Mouse (Mus musculus) heart, postnatal 36 days (tissue): Measurements from ENCODE around the gene Prr12. TPM values are rescaled to one million over a fixed set of nuclear protein-coding genes. Genes with fewer than 3 reads are reported as not detected.

Experiments
- DNase-seq, 2 experiments: peaks; one replicate each; pipeline ENCODE4 v3.0.0; 2021 to 2022
- intact Hi-C: fragments of 180-260 bp; cut with DNase I; formaldehyde crosslinking; loops from one replicate; pipeline ENCODE4 v1.15.1; 2025
- total RNA-seq, 2 experiments: library from RNA; stranded (reverse); gene quantifications; 2 replicates each; pipeline ENCODE4 v1.2.3; 2021

The Prr12 gene
- total RNA-seq, 2 experiments from 2014 or later: 23.4 to 29.4 TPM

DNA sequence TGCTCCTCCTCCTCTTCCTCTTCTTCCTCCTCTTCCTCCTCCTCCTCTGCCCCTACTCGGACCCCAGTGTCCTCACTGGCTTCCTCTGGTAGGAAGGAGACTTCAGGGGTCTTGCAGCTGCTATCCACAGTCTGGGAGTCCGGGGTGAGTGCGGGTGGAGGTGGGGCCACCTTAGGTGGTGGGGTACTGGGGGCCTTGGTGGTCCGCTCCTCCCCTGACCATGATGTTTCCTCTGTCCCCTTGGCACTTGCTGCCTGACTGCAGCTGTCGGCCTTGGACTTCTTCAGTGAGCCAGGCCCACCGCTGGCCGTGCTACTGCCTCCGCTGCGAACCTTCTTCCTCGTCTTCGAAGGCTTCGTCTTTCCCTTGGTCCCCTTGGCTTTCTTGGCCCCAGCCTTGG, 46.2 kb downstream of the Prr12 start:
- no peak for DNase-seq
- intact Hi-C loops: no loop called here

DNA sequence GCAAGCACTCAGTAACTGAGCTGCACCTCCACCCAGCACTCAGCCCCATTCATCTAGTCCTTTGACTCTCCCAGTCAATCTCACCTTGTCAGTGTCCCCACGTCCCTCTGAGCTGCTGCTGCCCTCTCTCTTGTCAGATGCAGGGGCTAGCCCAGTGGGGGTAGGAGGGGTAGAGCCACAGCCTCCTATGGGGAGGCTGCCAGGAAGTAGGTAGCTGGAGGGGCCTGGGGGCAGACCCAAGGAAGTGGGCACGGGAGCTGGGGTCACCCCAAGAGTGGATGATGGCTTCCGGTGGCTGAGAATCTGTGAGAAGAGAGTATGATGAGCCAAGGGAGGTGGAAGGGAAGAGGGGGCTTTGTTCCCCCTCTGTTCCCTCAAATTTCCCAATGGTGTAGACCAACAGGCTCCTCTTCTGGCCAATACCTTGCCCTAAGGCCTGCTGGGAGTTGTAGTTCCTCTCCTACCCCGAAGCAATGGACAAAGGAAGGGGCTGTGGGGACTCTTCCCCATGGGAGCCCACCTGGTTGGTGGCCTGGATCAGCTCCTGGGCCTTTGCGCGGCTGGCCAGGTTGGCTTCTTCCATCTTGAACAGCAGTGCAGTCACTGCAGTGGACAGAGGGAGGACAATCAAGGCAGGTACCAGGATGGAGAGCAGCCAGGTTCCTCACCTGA, 47.2 kb downstream of the Prr12 start:
- no peak for DNase-seq
- intact Hi-C loops: no loop called here

DNA sequence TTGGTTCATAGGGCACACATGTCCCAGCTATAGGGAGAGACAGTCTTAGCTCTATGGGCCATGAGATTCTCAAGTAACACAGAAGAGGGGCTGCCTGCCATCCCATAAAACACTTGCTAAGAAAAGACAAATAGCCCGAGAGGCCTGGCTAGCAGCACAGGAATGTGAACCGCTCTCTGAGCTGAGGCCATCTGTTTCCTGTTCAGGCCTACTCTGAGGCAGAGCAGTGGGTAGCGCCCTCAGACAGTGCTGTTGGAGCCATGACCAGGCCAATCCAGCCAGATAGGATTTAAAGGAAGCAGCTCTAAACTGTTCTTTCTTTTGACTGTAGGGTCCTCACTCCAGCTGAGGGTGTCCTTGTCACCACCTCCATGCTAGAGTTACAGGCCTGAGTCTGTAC, 48.1 kb downstream of the Prr12 start:
- intact Hi-C loops: no loop called here
- no peak for DNase-seq

DNA sequence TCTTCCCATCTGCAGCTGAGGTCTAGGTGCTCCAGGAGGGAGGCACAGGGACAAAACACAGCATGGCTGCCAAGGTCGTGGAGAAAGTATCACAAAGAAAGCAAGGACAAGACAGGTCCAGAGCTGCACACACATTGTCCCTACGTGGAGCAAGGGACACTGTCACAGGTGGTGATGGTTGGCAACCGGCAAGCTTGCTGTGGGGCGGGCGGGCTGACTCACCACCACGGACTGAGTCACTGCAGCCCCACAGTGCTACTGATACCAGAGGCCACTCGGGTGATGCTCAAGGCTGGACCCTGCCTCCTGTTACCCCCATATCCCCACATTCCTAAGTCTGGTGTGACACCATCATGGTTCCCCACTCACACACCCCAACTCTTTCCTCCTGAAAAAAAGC, 50.2 kb downstream of the Prr12 start:
- intact Hi-C loops: no loop called here
- DNase-seq: no peak

DNA sequence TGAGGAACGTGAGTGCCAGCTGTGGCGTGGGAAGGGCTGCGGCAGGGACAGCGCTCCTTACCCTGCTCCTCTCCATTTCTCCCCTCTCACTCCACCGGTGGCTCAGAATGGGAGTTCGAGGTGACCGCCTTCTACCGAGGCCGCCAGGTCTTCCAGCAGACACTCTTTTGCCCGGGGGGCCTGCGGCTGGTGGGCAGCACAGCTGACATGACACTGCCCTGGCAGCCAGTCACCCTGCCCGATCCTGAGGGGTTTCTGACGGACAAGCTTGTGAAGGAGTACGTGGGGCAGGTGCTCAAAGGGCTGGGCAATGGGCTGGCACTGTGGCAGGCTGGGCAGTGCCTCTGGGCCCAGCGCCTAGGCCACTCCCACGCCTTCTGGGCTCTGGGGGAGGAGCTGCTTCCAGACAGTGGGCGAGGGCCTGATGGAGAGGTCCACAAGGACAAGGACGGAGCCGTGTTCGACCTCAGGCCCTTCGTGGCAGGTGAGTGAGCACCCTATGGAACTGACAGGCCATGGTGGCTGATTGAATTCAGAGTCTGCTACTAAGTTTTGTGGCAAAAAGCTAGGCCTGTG, 52.1 kb downstream of the Prr12 start:
- intact Hi-C loops: no loop called here
- no peak for DNase-seq

DNA sequence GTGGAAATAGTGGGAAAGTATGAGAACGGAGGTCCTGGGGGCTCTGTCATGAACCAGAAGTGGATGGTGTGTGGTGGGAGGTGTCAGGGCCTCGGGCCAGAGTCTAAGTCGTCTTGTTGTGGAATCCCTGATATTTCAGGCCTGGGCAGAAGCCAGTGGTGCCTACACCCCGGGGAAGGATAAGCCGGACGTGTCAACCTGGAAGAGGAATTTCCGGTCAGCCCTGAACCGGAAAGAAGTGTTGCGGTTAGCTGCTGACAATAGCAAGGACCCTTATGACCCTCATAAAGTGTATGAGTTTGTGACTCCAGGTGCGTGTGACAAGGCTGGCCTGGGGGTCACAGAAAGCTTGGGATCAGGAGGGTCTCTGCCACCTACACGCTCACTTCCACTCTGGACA, 52.9 kb downstream of the Prr12 start:
- DNase-seq: no peak
- intact Hi-C loops: no loop called here

DNA sequence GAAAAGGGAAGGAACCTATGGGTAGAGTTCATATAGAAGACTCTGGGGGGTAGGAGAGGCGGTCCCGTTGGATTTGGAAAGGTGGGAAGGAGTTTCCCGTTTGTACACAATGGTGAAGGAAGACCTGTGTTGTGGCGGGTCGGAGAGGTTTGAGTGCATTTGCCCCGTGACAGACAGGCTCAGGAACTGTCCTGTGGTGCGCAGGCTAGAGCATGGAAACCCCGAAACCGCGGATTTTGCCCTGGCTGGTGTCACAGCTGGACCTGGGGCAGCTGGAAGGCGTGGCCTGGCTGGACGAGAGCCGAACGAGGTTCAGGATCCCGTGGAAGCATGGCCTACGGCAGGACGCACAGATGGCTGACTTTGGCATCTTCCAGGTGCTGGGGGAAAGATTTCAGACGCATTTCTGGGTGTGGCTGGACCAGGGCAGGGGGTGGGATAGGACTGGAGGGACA, 54.2 kb downstream of the Prr12 start, which contains the start of gene Bcl2l12:
Gene Bcl2l12 (minus strand): TSS at position 212 of the 455 bp plus-strand sequence.
- intact Hi-C loops: loop anchor here (1.0 kb wide), 1 partner anchor 17 kb away; no protein-coding TSS in a partner anchor

DNA sequence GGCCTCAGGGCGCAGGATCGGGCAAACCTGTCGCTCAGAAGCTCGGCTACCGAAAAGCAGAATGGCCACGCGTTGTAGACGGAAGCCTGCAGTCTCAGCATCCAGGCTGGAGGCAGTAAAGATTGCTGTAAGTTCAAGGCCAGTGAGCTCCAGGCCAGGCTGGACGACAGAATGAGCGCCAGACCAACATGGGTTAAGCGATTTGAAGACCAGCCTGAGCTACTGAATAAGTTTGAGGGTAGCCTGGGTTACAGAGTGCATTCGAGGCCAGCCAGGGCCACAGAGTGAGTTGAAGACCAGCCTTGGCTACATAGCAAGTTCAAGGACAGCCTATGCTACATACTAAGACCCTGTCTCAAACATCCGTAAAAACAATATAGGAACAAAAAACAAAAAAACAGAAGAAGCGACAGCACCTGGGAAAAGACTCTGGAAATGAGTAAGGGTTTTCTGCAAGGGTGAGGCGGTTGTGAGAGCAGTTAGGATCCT, 54.7 kb downstream of the Prr12 start:
- intact Hi-C loops: loop anchor here (1.0 kb wide), 1 partner anchor 17 kb away; no protein-coding TSS in a partner anchor
- no peak for DNase-seq

More for the DNA sequence above, 54.2 kb downstream of the Prr12 start, which contains the start of gene Bcl2l12:
- DNase-seq: peak; percentile 56 to 61

DNA sequence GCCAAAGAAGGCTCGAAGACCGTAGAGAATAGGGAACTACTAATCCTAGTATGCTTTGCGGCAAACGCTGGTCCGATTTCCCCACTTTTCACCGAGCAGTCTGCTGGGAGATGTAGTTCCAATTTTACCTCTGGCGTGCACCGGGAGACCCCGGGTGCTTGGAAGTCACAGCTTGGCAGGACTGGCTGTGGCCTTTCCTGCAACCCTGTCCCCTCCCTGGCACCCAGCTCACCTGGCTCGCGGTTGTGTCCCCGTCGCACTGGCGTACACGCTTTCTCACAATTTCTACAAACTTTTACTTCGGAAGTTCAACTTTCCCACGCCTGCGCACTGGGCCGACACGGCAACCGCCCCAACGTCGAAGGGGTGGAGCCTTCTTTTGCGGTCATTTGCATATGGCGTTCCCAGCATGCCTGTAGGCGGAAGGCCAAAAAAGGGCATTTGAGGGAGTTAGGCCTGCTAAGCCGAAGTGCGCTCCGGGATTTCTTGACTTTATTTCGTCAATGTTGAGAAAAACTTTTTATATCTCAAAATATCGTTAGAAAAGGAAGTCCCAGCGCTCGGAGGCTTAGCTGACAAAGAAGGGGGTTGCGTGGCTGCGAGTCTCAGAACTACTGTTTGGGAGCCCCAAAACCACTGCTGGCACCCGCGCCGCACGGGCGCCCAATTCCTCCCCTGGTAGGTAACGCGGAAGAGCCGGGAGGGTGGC, 55.3 kb downstream of the Prr12 start, which contains the start of gene Irf3:
Gene Irf3 (plus strand): TSS at position 418 of the 709 bp plus-strand sequence.
- DNase-seq: peak; percentile 96 to 98
- intact Hi-C loops: no loop called here

DNA sequence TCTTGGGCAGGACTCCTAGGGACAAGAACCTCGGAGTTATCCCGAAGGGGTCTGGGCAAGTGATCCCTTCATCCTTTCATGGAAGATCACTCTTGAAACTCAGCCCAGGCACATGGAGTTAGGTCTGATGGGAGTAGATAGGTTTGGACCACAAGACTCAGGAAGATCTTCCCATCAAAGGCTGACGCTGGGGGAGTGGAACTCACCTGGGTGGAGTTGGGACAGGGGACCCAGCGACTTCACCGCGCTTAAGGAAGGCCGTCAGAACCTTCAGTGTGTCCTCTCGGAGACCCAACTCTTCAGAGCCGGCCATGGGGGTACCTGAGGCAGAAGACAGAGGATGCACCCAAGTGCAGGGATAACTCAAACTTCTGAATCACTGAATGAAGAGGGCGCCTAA, 56.0 kb downstream of the Prr12 start:
- intact Hi-C loops: no loop called here
- no peak for DNase-seq

DNA sequence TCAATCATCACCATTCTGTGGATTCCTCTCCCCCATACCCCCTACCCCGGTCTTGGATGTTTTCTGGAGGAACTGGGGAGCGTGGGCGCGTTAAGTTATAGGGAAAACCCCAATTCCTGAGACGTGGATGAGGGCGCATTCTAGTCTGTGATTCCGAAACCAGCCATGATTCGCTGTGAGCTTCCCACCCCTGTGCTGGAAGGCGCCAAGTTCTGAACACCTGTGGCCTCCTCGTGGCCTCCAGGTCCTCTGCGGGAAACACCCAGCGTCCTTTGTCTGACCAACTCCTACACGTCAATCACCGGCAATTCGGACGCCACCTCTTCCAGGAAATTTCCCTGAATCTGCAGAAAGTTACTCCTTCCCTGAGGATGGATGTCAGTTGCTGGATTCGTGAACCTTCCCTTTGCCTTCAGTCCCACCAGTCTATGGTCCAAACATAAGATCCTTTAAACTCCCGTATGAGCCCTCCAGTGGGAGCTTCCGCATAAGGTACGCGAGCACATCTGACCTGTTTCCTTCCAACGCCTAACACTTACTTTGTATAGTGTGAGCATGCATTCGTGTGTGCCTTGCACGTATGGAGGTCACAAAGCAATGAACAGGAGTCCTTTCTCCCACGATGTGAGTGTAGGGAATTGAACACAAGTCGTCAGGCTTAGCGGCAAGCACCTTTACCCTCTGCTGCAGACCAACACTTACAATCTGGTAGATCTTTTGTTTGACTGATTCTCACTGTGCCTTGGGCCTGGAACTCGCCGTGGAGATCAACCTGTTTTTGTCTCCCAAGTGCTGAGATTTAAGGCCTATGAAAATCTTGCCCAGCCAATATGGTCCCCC, 65.6 kb downstream of the Prr12 start:
- intact Hi-C loops: no loop called here
- no peak for DNase-seq

DNA sequence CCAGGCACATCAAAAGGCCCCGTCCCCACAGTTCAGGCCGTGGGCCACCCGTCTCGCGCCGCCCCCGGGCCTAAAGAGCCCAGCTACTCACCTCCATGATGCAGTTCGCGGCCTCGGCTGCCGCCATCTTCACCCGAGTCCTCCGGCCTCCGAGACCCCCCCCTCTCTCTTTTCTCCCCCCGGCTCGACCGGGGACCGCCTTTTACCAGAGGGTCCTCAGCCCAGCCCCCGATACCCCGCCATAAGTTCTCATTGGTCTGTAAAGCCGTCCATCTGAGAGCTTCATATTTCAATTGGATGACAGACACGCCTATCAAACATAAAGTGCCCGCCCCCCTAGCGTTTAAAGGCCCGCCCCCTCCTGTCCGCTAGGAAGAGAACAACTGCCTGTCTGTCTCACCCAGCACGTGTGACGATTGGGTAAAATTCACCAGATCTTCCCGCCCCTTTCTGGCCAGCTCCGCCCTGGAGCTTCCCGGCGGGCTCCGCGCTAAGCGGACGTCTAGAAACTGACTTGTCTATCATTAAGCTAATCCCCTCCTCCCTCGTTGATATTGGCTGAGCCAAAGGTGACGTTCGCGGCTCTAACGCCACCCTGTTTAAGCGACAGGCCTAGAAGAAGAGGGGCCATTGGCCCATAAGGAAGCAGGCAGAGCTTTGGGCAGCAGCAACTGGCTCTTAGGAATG, 66.3 kb downstream of the Prr12 start, which contains the start of gene Prmt1:
Gene Prmt1 (minus strand): TSS at position 377 of the 687 bp plus-strand sequence.
- peak; percentile 94 to 99 for DNase-seq
- intact Hi-C loops: no loop called here

DNA sequence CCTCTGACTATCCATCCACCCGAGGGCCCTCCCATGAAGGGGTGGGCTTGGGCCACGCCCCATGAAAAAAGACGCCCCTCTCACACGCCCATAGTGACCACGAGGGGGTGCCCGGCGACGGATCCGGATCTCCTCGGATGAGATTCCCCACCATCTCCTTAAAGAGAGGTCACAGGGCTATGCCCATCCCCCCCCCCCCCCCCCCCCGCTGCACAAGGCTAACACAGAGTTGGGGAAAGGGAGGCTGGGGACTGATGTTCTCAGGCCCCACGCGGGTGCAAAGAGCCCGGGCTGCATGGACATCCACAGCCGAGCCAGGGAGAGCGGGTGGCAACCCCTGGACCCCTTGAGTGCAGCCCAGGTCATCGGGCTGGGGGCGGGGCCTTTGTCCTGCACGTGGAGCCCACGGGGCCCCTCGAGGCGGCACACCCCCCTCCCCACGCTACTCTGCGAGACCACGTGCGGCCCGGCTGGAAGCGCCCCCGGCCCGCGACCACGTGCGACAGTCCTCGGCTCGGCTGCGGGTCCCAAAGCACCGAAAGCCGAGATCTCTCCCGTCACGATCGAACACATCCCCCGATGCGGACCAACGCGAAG, 67.0 kb downstream of the Prr12 start:
- intact Hi-C loops: no loop called here
- peak; percentile 59 to 60 for DNase-seq

DNA sequence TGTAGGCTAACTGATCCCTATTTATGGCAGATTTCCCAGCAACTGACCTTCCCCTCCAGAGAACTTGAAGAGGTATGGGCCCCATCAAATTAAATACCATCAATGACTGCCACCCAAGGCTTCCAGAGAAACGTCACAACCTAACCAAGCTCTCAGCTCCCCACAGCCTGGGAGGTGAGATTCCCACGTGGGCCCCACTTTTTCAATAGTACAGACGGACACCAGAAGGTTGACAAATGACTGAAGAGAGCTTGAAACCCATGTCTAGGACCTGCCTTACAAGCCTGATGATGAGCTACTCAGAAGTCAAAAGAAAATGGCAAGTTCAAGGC, 67.9 kb downstream of the Prr12 start:
- intact Hi-C loops: loop anchor here (5.0 kb wide), 4 partner anchors 68 to 153 kb away; partner anchors contain the start of genes Flt3l, Gm45713, Prr12 and Rps11
- no peak for DNase-seq

DNA sequence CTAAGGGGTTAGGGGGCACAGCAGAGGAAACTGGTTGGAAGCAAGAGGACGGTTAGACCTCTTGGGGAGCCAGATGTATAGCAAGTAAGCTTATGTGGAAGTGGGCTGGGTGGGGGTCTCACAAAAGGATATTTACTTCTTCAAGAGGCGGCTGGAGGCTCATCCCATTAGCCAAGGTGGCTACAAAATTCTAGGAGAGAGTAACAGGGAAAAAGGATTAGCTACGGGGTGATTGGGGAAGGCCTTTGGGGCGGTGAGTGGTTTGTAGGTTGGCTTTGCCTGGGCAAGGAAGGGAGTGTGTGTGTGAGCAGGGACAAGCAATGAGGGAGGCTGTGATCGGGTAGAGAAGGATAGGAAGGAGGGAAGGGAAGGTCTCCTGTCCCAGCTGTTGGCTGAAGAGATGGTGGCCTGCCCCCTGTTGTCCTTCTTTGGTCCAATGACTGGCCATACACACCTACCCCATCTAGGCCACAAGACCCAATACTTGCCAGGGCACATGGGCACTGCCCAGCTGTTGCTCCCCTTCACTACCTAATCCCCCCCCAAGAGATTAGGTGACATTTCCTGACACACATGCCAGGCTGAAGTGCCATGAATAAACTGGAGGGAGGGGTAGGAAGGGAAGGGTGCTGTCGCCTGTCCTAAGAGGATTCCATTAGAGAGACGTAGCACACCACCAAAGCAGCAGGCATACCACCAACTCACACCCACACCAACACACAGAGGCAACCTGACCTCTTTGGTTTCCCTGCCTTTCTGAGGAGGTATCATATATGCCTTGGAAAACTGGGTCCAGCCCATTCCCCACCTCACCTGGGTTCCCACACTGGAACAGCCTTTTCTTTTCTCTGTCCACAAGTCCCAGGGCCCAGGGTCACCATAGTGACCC, 68.5 kb downstream of the Prr12 start:
- no peak for DNase-seq
- intact Hi-C loops: loop anchor here (5.0 kb wide), 4 partner anchors 68 to 153 kb away; partner anchors contain the start of genes Flt3l, Gm45713, Prr12 and Rps11

DNA sequence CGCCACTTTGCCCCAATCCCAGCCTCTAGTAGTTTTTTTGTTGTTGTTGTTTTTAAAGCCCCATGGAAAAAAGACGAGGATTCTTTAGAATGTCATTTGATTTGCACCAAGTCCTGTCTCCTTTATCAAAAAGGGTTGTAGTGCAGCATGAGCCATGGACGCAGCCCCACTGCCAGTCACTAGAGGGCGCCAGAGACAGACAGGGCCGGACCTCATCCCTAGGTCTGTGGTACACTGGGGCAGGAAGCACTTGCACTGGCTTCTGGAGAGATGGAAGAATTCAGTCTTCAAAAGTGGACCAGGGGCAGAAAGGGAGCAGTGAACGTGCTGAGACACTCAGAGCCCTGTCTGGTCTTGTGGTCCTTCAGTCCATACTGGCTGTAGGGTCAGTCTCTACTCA, 69.6 kb downstream of the Prr12 start:
- intact Hi-C loops: loop anchor here (5.0 kb wide), 4 partner anchors 69 to 154 kb away; partner anchors contain the start of genes Flt3l, Gm45713, Prr12 and Rps11

DNA sequence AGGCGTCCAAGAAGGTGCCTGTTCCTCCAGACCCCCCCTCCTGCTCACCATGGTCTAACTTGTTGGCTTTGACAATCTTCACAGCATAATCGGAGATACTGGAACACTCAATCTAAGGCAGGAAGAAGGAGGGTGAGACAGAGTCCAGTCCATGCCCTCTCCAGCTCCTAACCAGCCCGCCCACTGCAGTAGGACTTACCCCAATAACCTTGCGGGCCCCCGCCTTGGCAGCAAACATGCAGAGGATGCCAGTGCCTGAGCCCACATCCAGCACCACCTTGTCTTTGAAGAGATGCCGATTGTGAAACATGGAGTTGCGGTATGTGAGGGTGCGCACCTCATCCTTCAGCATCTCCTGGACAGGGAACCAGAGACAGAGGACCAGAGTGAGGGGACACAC, 71.1 kb downstream of the Prr12 start:
- no peak for DNase-seq
- intact Hi-C loops: loop anchor here (5.0 kb wide), 4 partner anchors 71 to 156 kb away; partner anchors contain the start of genes Flt3l, Gm45713, Prr12 and Rps11

More for the DNA sequence above, 69.6 kb downstream of the Prr12 start:
- DNase-seq: peak; percentile 87 to 92

DNA sequence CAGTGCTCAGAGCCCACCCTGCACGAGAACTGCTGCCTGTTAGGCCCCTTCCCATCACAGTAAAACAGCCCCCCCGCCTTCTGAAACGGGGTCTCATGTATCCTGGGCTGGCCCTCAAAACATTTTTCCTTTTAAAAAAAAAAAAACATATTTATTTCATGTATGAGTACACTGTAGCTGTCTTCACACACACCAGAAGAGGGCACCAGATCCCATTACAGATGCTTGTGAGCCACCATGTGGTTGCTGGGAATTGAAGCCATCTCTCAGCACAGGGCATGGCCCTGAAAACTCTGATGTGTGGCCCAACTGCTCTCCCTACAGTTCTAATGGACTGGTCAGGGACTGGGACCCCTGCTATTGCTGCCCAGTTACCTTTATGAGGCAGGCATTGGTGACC, 74.4 kb downstream of the Prr12 start:
- intact Hi-C loops: no loop called here
- DNase-seq: no peak
